Mouse (Mus musculus) cerebellum, adult 11 months (tissue): ENCODE results near the gene Vmn2r85.
"Not testable (repeated sequence)": the region's sequence is repeated elsewhere in the genome, so short reads cannot be mapped to it uniquely, and the experiment has no call there.

ENCODE experiments used
- DNase-seq: peaks from one replicate; pipeline ENCODE4 v3.0.0; 2022

Gene Vmn2r85

GRCm38 (mm10) chr10:130429603-130430002 is at the start of gene Vmn2r85:
Vmn2r85 (minus strand) TSS chr10:130429703.
- not testable (repeated sequence) for DNase-seq

- no peak for DNase-seq
These were observed 40.8 kb upstream of the Vmn2r85 start for GRCm38 (mm10) chr10:130470311-130470760.

- not testable (repeated sequence) for DNase-seq
These were observed 26.4 kb upstream of the Vmn2r85 start, which contains the start of gene Vmn2r86 for GRCm38 (mm10) chr10:130455950-130456349. Vmn2r86 (minus strand) TSS chr10:130456050.

- no peak for DNase-seq
These were observed 15.3 kb upstream of the Vmn2r85 start for GRCm38 (mm10) chr10:130444776-130445175.

DNA sequence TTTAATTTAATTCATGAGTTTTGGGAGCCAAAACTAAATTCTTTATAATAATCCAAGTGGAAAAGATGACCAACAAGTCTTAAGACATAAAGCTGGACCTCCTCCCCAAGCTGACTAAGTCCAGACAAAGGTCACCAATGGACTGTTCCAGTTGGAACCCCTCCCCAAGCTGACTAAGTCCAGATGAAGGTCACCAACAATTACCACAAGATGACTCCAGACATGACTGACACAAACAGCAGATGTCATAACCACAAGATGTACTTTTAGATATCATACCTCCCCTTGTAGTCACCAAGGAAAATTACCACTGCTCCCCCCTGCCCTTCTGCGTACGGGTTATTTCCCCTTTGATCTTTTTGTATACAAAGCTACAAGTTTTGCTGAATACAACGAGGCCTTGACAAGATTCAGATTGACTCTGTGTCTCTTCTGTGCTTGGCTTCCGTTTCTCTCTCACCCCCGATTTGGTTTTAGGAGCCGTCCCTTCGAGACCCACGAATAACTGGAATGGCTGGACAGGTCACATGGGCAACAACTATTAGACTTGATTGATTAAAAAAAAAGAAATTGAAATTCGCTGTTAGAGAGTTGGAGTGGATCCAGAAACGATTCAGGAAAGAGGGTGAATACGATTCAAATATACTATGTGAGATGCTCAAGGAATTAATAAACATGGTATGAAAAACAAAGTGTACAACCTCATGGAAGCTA is 4.8 kb upstream of the Vmn2r85 start:
- DNase-seq: not testable (repeated sequence)

DNA sequence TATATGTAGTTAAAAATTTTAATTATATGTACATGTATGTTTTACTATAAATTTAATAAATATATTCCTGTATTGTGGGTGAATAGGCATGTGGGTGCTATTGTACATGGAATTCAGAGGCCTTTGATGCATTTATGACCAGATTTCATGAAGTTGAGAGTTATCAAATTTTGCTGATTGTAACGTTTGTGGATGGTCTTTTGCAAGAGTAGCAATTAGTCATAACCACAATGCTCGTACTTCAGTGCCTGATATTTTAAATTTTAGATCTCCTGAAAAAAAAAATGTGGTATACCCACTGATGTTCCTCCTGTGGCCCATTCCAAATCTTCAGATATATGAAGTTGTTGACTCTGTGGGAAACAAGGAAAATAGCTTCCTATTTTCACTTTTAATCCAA is 7.1 kb downstream of the Vmn2r85 start:
- not testable (repeated sequence) for DNase-seq

DNA sequence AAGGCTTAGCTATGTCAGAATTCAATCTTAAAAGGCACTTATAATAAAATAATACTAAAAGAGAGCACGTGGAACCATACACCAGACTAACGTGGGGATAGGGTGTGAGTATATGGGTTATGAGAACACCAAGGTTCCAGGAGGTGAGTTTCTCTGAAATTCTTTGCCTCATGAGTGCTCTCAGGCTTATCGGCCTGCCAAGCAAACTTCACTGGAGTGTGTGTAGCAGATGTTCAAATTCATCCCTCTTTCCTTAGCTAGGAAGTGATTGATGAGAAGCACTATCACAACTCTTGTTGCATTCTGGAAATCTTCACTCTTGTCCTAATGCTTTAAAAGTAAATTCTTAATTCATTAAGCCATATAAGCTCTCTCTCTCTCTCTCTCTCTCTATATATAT is 9.1 kb downstream of the Vmn2r85 start:
- DNase-seq: no peak

- DNase-seq: not testable (repeated sequence)
These were observed 9.5 kb downstream of the Vmn2r85 start for GRCm38 (mm10) chr10:130419954-130420353.

- not testable (repeated sequence) for DNase-seq
These were observed 13.2 kb downstream of the Vmn2r85 start for GRCm38 (mm10) chr10:130416352-130416751.

DNA sequence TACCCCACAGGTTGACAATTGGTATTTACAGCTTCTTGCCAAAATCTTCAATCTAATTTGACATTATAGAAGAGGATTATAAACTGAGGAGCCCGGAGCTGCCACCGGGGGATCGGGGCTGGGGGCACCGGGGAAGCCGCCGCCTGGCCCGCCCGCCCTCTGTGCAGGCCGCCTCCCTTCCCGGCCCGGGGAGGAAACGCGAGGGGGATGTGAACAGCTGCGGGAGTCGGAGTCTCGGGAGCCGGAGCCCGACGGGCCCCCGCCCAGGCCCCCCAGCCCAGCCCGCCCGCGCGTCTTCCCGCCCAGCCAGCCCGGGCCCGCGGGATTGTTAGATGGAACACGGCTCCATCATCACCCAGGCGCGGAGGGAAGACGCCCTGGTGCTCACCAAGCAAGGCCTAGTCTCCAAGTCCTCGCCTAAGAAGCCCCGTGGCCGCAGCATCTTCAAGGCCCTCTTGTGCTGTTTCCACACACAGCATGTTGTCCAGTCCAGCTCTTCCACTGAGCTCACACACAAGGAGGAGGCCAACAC is 17.3 kb downstream of the Vmn2r85 start:
- DNase-seq: not testable (repeated sequence)

GRCm38 (mm10) chr10:130394232-130394631 is 35.3 kb downstream of the Vmn2r85 start, which contains the start of gene Vmn2r84:
Vmn2r84 (minus strand) TSS chr10:130394332.
- DNase-seq: no peak

- DNase-seq: no peak
These were observed 54.4 kb downstream of the Vmn2r85 start for GRCm38 (mm10) chr10:130375145-130375544.

GRCm38 (mm10) chr10:130372491-130373173 is 56.9 kb downstream of the Vmn2r85 start:
- DNase-seq: no peak

DNA sequence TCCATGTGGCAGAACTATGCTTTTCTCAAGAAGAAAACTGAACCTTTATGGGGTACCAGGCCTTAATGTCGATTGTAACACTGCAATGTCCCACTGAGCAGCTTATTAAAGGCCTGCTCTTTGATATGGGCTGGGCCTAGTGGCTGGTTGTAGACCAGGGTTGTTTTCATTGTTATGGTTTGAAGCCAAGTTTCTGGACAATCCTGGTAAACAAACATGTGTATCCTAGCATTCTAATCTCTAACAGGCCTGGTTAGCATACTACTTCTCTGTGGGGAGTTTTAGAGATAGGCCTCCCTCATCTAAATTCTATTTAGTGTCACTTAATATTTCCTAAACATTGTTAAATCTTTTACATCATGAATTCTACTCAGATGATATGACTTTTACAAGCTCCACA is 57.9 kb downstream of the Vmn2r85 start:
- no peak for DNase-seq

DNA sequence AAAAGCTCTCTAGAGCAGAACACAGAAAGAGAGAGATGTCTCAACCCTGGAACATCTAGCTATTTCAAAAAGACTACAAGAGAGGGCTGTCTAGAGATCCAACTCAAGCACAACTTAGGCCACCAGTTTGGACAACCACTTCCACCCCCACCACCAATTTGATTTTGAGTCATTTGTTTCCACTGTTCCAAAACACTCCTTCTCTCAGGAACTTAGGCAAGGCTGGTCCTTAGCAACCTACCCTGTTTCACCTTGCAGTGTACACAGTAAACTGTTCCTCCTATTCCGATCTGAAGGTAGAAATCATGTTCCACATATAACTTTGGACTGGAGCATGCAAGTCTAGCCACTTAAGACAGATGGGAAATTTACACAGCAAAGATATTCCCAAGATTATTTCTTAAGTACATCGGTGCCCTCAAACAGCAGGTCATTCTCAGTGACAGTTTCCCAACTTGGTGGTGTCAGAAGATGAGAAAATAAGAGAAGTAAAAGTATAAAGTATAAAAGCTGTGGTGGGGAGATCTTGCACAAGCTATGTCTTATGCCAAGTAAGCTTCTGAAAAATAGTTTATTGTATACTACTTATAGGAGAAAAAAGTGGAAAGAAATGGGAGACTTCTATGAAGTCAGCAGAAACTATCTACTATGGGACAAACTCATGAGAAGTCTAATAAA is 59.4 kb downstream of the Vmn2r85 start:
- no peak for DNase-seq

DNA sequence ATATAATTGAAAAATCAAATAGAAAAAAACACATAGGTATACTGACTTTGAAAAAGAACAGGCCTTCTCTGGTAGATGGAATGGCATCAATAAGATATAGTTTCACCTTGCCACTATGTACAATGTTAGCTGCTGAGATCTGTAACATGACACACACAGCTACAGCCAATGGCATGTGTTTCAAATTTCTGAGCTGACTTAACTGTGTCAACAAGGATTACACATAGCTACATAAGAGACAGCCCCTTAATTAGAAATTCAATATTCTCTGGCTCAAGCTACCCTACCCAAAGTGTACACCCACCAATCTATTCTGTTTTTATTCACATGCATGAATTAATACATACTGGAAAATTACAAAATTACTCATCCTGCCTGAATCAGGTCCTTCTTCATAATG is 61.1 kb downstream of the Vmn2r85 start:
- no peak for DNase-seq

DNA sequence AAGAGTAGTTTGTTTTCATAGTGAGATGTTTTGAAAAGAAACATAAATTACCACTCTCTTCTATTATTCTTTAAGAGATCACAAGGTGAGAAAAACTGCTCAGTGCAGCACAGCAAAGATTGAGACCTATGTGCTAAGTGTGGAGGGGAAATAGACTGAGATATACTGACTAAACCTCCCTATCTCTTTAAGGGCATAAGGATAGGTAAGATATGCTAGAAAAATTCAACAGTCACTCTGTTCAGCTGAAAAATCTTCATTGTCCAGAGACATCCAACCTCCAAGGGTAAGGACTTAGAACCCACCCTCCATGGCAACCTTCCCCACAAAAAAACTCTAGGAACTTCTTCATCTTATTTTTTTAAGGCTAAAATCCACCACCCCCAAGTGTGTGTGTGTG is 64.7 kb downstream of the Vmn2r85 start:
- no peak for DNase-seq
